Mouse (Mus musculus) heart, postnatal 25 days (tissue): ENCODE measurements at regions not wholly inside any gene's neighbourhood (a gene's known extent, or its start where the extent isn't known, plus 50 kb on each side); places are given as distances from the start of the nearest gene placed in this dataset.

ENCODE experiments used
- DNase-seq: peaks from one replicate; pipeline ENCODE4 v3.0.0; 2022; ENCODE audit warnings: low spot score
- intact Hi-C: fragments of 180-260 bp; cut with DNase I; formaldehyde crosslinking; loops from one replicate; pipeline ENCODE4 v1.15.1; 2025

DNA sequence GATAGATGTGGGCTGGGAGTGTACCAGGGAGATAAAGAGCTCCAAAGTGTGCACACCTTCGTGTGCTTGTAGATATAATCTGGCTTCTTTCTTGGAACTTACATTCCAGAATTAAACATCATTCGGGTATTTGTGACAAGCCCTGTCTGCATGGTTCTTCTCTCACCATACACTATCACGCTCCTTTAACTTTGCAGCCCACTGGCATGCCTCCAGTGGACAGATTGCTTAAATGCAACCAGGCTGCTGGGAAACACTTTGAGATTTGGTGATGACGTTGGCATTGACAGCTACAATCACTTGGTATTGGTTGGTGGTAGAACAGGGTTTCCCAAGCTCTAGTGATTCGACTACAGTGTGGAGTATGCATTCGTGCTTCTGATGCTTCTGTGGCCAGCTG is 70.7 kb upstream of the Bmp2 start:
- intact Hi-C loops: no loop called here
- DNase-seq: no peak

GRCm38 (mm10) chr2:133481785-133482184 is 70.2 kb upstream of the Bmp2 start:
- no peak for DNase-seq
- intact Hi-C loops: no loop called here

DNA sequence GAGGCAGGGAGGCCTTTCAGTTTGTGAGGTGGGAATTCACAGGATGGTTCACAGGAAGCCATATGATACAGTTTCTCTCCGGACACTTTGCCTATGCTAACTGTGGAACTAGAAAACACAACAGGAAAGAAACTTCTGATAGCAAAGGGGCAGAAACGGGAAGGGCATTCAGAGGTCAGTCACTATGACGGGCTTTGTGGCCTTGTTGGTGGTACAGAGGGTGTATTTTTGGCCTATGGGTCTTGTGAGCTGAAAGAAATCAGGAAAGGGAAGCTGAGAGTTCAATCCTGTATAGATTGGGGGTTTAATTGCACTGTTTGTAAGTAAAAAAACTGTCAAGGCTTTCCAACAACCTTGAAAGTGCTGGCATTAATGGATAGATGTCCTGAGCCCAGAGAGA is 56.5 kb upstream of the Bmp2 start:
- DNase-seq: no peak
- intact Hi-C loops: no loop called here

DNA sequence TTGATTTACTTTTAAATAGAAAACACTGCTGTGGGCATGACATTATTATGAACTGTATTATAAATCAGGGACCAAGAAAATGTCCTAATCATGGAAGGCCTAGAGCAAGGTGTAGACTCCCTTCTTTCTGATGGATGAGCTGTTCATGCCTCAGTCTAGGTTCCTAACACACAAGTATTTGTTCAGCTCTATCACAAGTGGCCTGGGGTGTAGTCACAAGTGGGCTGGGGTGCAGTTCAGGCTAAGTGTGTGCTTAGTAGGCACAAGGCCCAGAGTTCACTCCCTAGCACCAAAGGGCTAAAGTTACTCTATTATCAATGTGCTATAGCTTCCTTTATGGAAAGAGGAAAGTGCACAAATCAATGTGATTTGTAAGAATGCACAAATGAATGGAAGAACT is 55.6 kb upstream of the Bmp2 start:
- DNase-seq: no peak
- intact Hi-C loops: no loop called here

DNA sequence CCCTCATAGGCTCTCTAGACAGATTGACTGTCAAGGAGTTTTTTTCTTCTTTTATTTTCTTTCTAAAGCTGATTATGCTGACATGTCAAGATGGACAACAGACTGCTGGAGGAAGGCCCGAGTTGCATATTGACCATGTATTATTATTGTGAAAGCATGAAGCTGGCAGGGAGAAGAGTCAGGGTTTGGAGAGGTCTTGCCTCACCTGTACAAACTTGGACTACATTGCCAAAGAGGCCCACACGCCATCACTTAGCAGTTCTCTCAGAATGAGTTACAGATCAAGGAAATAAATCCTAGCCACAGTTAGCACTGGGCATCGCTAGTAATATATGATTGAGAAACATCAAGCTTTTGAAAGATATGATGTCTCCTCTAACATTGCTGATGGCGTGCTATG is 54.9 kb upstream of the Bmp2 start:
- intact Hi-C loops: no loop called here
- DNase-seq: no peak

DNA sequence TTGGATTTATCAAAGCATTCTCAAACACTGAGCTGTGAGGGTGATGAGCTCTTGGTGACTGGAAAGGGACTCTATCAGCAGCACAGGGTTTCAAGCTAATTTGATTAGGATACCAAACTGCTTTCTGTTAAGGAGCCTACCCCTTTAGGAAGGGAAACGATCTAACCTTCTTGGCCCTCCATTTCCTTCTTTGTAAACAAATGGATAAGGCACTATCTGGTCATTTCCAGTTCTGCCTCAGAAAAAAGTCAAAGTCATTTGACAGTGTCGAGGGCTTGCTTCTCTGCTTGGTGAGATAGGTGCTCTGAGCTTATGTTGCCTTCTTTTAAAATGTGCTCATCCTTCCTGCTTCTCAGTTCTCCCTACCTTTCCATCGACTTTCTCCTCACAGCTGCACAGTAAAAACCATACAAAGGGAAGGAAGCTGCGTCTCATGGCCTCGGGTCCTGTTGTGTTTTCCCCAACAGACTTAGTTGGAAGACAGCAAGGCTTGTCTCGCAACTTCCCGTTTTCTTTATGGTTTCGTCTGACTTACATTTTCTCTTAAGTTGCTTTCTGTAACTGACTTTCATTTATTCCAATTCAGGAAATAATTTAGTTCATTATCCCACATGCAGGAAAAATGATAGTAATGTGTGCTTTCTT is 54.3 kb upstream of the Bmp2 start:
- intact Hi-C loops: no loop called here
- no peak for DNase-seq

DNA sequence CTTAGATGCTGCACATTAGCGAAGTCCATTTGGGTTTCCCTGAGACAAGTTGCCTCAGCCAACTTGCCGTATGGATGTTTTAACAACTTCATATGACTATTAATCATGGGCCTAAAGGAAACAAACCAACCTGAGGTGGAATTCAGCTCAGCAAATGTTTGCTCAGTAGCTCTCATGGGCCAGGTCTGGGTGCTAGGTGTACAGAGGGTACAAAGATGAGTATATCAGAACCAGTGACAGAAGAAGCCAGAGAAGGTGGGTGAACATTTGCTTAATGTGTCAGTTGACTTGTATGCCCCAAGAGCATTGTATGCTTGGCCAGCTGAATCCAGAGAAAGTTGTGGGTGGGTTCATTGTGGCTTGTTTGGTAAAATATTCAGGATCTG is 53.8 kb upstream of the Bmp2 start:
- intact Hi-C loops: no loop called here
- DNase-seq: no peak

DNA sequence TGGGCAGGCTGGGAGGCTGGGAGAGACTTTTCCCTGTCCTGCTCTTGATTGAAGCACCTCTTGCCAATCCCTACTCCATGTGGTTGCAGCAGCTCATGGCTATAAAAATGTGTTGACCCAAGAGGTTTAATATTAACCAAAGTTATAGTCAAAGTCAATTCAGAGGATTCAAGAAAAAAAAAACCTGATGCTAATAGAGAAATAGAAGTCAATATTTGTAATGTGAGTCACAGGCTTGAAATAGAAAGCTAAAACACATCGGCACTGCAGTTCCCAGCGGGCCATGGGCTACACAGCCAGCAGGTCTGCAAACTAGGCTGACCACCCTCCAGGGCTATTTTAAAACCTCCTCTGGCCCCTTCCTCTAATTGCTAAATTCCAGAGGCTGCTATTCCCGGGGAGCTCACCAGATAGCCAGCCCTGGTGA is 53.2 kb upstream of the Bmp2 start:
- intact Hi-C loops: no loop called here
- DNase-seq: no peak

- intact Hi-C loops: no loop called here
- DNase-seq: no peak
These were observed 52.1 kb upstream of the Bmp2 start for GRCm38 (mm10) chr2:133499904-133500303.
